Mouse (Mus musculus): Measurements from ENCODE around the gene Usp6nl. TPM values are rescaled to one million over a fixed set of nuclear protein-coding genes. Genes with fewer than 3 reads are reported as not detected.

Gene Usp6nl
- total RNA-seq, 2 experiments from 2014 or later, result 26.2 to 27.2 TPM

DNA sequence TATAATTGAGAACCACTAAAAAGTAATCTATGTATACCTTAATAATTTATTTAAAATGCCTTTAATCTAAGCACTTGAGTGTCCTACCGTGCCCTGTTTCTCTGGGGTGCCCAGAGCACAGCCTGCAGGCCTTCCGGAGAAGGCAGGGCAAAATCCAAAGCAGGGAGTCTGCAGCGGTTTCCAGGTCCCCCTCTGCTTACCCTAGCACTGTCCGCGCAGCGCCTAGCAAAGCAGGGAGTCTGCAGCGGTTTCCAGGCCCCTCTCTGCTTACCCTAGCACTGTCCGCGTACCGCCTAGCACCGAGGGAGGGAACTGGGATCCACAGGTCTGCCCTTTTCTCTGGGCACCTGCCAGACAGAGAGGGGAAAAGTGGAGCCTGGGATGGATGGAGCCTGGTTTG lies 80.9 kb downstream of the Usp6nl start:
- DNase-seq (ENCODE audit: low spot score in 2 of 2), result no peak
- intact Hi-C loops (cut with DNase I), result no loop called here

DNA sequence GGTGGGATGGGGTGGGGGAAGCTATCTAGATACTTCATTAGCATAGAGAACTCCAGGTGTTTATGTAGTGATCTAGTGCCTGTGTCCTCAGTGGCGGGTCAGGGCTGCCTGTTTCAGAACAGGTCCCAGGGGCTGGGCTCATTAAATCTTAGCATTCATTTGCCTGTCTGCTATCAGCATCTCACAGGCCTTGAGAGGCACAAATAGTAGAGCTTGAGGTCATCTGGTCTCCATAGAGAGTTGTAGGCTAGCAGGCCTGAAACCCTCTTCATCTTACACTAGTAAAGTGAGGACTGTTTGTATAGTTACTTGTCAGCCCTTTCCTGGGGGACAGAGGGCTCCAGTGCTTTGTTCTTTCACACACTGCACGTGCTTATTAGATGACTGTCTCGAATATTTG lies 81.5 kb downstream of the Usp6nl start:
- DNase-seq (ENCODE audit: low spot score in 2 of 2), result no peak
- intact Hi-C loops (cut with DNase I), result loop anchor here (2.0 kb wide), 3 partner anchors 81 to 211 kb away; partner anchors contain the start of gene Usp6nl

DNA sequence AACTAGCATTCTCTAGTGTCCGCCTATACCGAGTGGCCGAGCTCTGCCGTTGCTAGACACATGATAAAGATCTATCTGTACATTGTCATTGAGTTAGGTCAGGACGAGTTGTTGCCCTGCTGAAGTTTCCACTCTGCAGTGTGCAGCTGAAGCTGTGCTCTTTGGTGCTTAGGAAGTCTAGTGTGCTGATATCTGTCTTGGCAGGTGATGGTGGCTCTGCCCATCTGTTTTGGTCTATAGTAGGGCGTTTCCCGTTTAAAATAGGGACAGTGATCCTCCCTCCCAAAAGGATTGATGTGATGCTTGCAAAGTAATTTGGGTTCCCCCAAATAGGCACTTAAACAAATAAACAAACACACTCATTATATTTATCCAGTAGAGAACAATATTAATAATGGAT lies 82.2 kb downstream of the Usp6nl start:
- DNase-seq (ENCODE audit: low spot score in 2 of 2), result no peak
- intact Hi-C loops (cut with DNase I), result loop anchor here (2.0 kb wide), 3 partner anchors 82 to 212 kb away; partner anchors contain the start of gene Usp6nl

DNA sequence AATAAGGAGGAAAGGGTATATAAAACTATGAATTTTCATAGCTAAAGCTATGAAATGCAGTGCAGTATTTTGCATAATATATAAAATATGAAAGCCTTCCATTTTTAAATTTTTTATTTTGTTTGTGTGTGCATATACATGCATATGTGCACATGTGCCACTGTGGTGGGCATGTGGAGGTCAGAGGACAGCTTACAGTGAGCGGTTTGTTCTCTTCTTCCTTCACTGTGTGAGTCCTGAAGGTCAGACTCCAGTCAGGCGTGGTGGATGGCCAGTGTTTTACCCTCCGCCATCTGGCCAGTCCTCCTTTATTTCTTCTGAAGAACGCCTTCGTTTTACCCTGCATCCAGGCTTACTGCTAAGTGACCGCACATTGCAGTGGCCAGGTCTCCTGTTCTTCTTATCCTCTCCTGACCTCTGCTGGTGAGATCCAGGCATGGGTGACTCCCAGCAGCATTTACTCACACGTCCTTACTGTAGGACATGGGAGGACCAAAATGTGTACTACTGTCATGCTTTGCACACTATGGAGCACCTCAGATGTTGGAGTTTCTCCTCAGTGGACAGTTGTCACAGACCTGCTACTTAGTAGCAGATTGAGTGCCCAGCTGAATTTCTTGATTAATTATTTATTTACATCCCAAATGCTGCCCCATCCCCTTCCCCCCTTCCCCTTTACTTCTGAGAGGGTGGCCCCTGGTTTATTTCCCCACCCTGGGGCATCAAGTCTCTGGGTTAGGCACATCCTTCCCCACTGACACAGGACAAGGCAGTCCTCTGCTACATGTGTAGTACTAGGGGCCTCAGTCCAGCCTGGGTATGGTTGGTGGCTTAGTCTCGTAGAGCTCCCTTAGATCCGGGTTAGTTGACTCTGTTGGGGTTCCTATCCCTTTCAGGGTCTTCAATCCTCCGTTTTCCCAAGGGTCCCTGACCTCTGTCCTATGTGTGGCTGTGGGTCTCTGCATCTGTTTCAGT lies 82.9 kb downstream of the Usp6nl start:
- DNase-seq (ENCODE audit: low spot score in 2 of 2), result peak; percentile 85 to 86
- intact Hi-C loops (cut with DNase I), result loop anchor here (2.0 kb wide), 3 partner anchors 83 to 213 kb away; partner anchors contain the start of gene Usp6nl

DNA sequence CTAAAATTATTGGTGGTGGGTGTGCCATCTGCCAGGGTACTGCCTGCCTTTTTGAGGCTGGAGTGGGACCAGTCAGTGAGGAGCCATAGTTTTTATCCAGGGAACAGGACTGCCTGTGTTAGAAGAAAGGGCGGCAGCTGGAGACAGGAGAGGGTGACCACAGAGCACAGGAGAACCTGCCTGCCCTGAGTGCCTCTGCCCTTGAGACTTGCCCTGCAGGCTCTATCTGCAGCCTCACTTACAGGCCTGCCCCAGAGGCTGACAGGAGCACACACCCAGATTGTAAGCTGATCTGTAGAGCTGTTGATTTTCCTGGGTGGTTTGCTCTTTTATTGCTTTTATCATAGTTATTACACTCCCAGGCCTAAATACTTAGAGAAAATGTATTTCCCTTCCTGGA lies 85.2 kb downstream of the Usp6nl start:
- intact Hi-C loops (cut with DNase I), result no loop called here
- DNase-seq (ENCODE audit: low spot score in 2 of 2), result no peak

DNA sequence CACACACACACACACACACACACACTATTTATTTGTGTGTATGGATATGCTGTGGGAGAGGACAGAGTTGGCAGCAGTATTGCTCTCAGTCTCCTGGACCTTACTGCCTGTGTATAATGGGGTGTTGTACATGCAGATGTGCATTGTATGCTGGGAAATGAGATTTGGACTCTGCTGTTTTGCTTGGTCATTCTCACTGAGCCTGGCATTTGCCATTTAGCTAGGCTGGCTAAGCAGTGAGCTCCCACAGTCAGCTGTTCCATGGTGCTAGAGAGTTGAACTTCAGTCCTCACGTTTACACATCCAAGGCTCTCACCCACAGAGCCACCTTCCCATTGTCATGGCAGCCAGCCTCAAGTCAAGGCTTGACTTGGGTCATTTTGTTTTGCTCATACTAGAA lies 90.2 kb downstream of the Usp6nl start:
- intact Hi-C loops (cut with DNase I), result no loop called here
- no peak for DNase-seq (ENCODE audit: low spot score in 2 of 2)

DNA sequence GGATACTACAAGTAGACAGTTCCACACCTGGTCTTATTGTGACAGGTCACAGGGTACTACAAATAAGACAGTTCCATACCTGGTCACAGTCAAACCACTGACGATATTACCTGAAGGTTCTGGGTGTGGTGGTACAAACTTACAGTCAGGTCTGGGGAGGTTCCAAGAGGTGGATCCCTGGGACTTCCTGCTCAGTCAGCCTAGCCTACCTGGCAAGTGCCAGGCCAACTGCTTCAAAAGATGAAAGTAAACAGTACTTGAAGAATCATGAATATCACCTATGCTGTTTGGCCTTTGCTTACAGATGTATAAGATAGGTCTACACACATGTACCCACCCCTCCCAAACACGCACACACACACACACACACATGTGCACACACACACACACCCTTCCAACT lies 91.3 kb downstream of the Usp6nl start:
- DNase-seq (ENCODE audit: low spot score in 2 of 2), result no peak
- intact Hi-C loops (cut with DNase I), result no loop called here

DNA sequence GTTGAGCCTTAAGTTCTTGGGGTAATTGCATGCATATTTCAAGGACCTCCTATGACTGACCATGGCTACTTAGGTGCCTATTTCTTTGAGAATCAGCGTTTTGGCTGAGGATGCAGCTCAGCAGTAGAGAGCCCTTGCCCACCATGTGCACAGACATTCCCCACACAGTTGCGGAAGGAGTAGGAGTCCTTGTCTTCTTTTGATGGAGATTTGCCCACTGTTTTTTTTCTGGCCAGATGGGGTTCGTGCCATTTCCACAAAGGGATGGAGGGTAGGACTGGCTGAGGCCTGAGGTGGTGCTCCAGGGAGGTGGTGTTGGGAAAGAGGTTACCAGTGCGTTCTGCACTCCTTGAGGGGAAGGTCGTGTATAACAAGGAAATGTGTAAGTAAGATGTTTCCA lies 91.9 kb downstream of the Usp6nl start:
- DNase-seq (ENCODE audit: low spot score in 2 of 2), result no peak
- intact Hi-C loops (cut with DNase I), result no loop called here

DNA sequence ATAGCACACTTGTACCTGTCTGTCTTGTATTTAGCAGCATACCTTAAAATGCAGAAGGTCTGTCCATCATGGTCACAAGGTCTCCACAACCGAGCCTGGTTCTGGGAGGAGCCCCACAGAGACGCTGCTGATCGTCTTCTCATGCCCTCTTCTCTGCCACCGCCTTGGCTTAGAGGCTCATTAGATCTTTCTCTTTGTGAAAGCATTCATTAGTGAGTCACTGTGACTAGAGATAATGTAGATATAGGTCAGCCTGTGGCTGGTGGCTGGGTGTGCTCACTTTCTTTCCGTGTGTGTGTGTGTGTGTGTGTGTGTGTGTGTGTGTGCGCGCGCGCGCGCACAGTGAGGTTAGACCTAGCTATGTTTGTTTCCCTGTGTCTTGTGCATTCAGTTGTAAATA lies 94.7 kb downstream of the Usp6nl start:
- no peak for DNase-seq (ENCODE audit: low spot score in 2 of 2)

DNA sequence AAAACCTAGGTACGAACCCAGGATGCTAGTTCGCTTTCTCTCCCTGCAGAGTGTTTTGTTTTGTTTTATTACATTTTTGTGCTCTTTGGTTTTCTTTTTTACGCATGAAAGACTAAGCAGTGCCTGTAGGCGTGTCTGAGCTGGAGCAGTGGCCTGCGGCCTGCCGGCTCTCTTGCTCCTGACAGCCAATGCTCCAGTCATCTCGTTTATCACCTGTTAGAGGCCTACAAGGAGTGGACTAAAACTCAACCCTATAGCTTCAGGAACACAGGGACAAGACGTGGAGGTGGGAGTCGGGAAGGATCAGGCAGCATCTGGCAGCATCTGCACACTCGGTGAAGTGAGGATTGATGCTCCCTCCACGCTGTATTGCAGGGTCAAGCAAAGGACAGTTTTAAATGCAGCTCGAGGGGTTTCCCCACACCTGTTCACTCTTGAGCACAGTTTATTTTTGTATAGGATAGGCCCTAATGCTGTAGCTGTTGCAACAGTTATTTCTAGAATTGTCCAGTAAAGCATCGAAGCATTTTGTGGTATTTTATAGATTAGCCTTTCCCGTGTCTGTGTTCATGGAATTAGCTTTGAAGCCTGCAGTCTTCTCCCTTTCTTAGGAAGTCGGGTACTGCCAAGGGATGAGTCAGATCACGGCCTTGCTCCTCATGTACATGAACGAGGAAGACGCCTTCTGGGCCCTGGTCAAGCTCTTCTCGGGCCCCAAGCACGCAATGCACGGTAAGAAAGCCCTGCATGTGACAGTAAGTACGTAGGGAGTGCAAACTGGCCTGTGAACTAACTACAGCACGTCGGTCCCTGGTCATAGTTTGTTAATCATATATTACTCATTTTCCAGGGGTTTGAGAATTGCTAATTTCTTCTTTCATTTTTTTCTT lies 101.4 kb downstream of the Usp6nl start:
- no peak for DNase-seq (ENCODE audit: low spot score in 2 of 2)
- intact Hi-C loops (cut with DNase I), result no loop called here

More for the DNA sequence above, 94.7 kb downstream of the Usp6nl start:
- intact Hi-C loops (cut with DNase I), result no loop called here

DNA sequence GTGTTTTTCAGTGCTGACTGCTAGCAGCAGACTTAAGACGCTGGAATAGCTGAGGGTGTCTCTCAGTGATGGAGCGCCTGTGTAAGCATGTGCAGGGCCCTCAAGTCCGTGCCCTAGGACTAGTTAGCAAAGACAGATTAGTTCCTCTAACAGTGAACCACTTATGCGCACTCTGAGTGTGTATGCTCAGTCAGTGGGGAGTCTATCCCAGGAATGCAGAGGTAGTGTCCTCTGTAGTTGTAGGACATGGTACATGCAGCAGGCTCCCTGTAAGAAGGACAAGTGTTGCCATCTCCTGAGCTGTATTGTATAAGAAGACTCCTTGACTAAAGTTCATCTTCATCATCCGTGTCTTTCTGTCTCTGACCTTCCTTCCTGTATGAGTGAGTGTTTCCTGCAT lies 102.4 kb downstream of the Usp6nl start:
- intact Hi-C loops (cut with DNase I), result no loop called here
- no peak for DNase-seq (ENCODE audit: low spot score in 2 of 2)

DNA sequence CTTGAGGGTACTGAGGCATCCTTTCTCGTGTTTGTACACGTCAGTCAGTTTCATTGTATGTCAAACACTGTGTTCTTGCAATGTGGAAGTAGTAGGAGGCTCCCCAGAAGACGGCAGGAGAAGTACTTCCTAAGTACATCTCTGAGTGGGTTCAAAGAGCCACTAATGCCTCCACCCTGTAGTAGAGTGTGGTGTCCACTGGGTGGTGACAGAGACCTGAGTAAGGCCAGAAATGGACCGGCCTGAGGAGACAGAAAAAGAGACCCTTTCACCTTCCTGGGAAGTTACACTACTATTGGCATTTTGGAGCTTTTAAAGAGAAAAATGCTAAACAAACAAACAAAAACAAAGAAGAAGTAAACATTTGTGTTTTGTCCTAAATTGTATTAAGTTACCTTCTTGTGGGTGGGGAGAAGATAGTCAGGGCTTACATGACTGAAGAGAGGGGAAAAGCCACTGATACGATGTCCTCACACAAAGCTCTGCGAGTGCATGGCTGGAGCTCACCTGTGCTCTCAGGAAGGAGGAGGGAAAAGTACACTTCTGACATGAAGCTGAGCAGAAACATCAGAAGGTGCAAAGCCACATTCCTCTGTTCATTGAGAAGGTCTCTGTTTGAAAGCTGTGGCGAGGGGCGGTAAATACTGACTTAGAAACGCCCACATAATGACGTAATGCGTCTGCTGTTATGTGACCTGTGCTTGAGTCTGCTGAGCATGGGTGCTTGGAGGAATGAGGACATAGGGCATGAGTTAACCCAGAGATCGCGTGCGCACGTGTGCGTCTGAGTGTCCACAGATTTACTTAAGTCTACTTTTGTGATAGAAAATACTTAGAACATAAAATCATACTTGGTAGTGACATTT lies 113.9 kb downstream of the Usp6nl start:
- intact Hi-C loops (cut with DNase I), result no loop called here
- peak; percentile 49 to 71 for DNase-seq (ENCODE audit: low spot score in 2 of 2)

DNA sequence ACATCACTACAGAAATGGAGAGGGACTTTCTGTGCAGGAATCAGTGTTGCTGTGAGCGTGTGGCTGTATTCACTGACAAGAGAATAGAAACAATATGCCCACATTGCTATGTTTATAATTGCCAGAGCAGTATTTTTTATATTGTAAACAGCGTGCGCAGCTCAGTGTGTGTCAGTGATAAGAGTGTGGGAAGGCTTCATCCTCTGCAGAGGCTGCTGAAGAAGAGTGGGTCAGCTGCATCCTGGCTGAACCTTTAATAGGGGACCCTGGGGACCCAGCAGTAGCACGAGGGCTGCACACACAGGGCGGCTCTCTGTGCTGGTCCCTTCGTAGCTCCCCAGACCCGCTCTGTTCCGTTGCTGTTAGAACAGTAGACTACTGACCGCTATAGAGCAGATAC lies 119.2 kb downstream of the Usp6nl start:
- intact Hi-C loops (cut with DNase I), result no loop called here
- DNase-seq (ENCODE audit: low spot score in 2 of 2), result no peak

DNA sequence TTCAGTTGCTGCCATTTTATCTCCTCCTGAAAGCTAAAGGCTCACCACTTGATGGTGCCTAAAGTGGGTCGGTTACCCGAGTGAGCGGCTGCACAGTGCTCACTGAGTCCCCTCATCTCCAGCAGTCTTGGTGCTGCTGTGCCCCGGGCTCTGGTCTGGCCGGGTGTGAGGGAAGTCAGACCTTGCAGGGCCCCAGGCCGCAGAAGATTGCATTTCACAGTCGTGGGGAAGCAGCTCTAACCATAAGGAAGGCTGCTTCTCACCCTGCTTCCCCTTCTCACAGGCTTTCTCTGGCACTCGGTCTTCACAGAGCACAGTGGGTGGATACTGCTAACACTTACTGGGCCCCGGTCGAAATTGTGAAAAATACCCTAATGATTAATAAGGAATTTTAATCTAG lies 119.8 kb downstream of the Usp6nl start:
- intact Hi-C loops (cut with DNase I), result no loop called here
- DNase-seq (ENCODE audit: low spot score in 2 of 2), result no peak

DNA sequence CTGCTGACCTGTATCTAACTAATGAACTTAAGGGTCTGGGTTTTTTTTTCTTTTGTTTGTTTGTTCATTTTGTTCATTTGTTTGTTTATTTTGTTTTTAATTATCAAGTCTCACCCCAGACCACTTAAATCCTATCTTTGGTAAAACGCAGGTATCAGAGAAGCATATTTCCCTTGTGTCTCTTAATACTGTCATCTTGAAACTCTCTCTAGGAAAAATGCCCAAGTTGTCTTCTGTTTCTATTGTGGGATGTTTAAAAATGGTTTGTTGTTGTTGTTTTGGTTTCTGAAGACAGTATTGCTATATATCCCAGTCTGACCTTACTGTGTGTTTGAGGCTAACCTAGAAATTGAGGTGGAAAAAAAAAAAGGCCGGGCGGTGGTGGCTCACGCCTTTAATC lies 121.5 kb downstream of the Usp6nl start:
- intact Hi-C loops (cut with DNase I), result no loop called here
- DNase-seq (ENCODE audit: low spot score in 2 of 2), result no peak

DNA sequence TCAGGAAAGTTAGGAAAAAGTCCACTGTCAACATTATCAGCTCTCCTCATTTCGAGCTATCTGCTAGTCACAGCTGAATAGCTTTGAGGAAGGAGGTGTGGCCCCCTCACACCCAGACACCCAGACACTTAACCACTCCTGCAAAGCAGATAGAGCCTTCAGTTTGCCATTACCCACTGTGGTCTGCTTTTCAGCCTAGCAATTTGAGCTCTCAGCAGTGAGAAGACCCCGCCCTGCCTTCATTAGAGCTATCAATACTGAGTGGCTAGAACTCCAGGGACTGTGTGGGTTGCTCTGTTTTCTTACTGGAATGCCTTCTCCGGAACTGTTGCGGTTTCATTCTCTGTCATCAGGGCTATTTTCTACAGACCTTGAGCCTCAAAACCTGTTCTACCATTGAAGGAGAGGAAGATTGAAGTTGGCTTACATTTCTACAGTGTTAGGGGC lies 122.3 kb downstream of the Usp6nl start:
- intact Hi-C loops (cut with DNase I), result no loop called here
- no peak for DNase-seq (ENCODE audit: low spot score in 2 of 2)

DNA sequence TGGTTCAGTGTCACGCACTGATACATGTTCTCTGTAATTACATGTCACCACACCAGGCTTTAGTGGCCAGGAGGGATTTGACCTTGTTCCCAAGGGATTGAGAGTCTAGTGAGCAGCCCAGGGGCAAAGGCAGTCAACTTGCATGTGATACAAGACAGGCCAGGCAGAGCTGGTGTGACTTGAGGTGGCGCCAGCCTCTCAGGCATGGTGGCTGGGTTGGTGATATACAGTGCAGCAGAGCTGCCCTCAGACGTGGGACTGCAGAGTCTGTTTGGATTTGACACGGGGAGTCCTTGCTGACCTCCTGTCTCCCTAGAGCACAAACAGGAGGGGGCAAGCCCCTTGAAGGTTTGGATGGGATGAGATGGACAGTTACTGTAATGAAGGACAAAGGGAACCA lies 123.4 kb downstream of the Usp6nl start:
- intact Hi-C loops (cut with DNase I), result no loop called here
- DNase-seq (ENCODE audit: low spot score in 2 of 2), result no peak

DNA sequence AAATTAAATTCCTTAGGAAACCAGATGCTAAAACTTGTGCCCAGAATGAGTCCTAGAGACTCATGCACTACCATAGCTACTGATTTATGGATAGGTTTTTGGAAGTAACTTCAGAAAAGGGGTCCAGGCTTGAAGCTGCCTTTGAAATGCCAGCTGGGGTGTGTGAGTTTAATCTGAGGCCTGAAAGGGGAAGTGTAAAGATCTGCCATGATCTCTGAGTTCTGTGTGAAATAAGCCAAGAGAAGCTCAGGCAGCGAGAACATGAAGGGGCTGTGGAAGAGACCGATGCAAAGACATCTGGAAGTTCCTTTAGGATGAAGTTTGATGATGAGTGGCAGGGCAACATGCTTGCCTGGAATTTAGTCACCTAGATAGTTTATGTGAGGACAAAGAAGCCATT lies 126.4 kb downstream of the Usp6nl start:
- intact Hi-C loops (cut with DNase I), result no loop called here
- no peak for DNase-seq (ENCODE audit: low spot score in 2 of 2)

DNA sequence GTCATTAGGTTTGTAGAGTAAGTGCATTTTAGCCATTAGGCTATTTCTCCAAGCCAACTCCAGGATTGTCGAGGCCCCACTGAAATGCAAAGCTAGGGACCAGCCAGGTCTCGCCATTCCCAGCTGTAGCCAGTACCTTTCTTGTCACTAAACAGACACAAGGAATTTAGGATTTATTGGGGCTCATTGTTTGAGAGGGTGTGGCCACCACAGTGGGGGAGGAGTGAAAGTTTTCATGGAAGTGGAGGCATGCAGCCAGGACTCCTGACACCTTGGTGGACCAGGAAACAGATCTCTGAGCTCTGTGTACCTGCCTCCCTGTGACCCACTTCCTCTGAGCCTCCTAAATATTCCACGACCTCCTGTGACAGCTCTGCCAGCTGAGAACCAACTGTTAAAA lies 127.2 kb downstream of the Usp6nl start:
- intact Hi-C loops (cut with DNase I), result no loop called here

More for the DNA sequence above, 127.2 kb downstream of the Usp6nl start:
- no peak for DNase-seq (ENCODE audit: low spot score in 2 of 2)
